ENCODE assay signal across 8 mouse cellular contexts in the genomic region with DNA sequence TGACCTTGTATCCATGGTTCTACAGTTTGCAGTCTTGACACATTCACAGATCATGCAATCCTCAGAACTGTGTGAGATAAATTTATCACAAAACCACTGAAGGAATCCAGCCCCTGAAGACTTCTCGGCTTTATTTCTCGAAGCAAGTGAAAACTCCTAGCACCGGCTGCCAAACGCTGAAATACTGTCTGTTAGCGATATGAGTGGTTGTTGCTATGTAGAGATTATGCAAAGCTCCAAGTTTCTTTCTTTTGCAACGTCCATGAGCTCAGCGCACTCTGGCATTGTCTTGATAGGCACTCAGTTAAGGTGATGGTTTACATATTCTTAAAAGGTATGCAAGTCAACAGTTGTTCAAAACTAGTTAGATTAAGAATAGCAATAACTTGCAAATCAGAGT. TPM values are rescaled to one million over a fixed set of nuclear protein-coding genes. Genes with fewer than 3 reads are reported as not detected.
DNase-seq lines count a peak whose midpoint lies in the region; ATAC-seq and TF ChIP-seq lines count a peak whose summit lies in the region.
"Had no signal": no experiment of that assay in that cellular context is flagged by ENCODE, and none has a peak within 500 bp of the region (broad histone marks: within the 10 kb centered on the region; RNA-seq: fewer than 3 reads in every experiment).

No protein-coding gene starts in this region.

- H3K4me1 ChIP-seq in forebrain, embryonic 14.5 days (ENCODE audit: control insufficient read depth, insufficient read depth, low read length) = peaks cover 5% of the 10 kb centered on the region; the same call in 1 of the 2 replicates
- H3K4me1 ChIP-seq in liver, embryonic 15.5 days (replicated peaks) = peaks cover 30% of the 10 kb centered on the region
- no peaks in the 10 kb centered on the region; the same call in 1 of the 2 replicates for H3K4me1 ChIP-seq in olfactory bulb, adult 2 months (ENCODE audit: control insufficient read depth, insufficient read depth, low read length)

- intact Hi-C loops in left cerebral cortex, adult 2 months (cut with DNase I) = loop anchor here (5.0 kb wide), 1 partner anchor 54 kb away; no protein-coding TSS in a partner anchor
- intact Hi-C loops in left cerebral cortex, postnatal 4 days (cut with DNase I) = no loop called here

- H3K36me3 ChIP-seq in forebrain, embryonic 14.5 days (ENCODE audit: control insufficient read depth, insufficient read depth, low read length) = no peaks in the 10 kb centered on the region
- no peaks in the 10 kb centered on the region for H3K36me3 ChIP-seq in liver, embryonic 15.5 days (replicated peaks)
- H3K36me3 ChIP-seq: embryonic facial prominence, embryonic 12.5 days had no signal

- no peaks in the 10 kb centered on the region for H3K27me3 ChIP-seq in forebrain, embryonic 14.5 days (replicated peaks; ENCODE audit: control insufficient read depth, insufficient read depth, low read length)
- H3K27me3 ChIP-seq in liver, embryonic 15.5 days = no peaks in the 10 kb centered on the region
- H3K27me3 ChIP-seq: embryonic facial prominence, embryonic 12.5 days had no signal

- peak in 1 of 2 experiments; percentile 13 for DNase-seq in left cerebral cortex, adult 2 months (ENCODE audit: extremely low spot score in 1 of 2, low spot score in 2 of 2)
- DNase-seq in left cerebral cortex, postnatal 4 days = no peak
- peak; percentile 25 for DNase-seq in forebrain, embryonic 14.5 days (ENCODE audit: low spot score)
- no peak for DNase-seq in layer of hippocampus, adult 8-10 months (ENCODE audit: low spot score in 2 of 2)
- DNase-seq in layer of hippocampus, adult 11-12 months (ENCODE audit: low spot score) = no peak

- no peak for TF ChIP-seq CTCF in left cerebral cortex, adult 2 months (IDR thresholded peaks at IDR 0.05)
- no peak for TF ChIP-seq CTCF in olfactory bulb, adult 2 months (IDR thresholded peaks at IDR 0.05; ENCODE audit: insufficient read depth, low read depth, low read length)

- no peak for ATAC-seq in forebrain, embryonic 14.5 days
- ATAC-seq in liver, embryonic 15.5 days (ENCODE audit: insufficient read depth) = no peak

- peak overlapping the region; percentile 100 for H3K27ac ChIP-seq in left cerebral cortex, adult 2 months
- H3K27ac ChIP-seq in forebrain, embryonic 14.5 days (ENCODE audit: low read depth, low read length) = 0 out of 2 replicates have a peak overlapping the region, but pooled peaks have one; percentile 21
- no peak overlapping the region for H3K27ac ChIP-seq in liver, embryonic 15.5 days (replicated peaks)
- H3K27ac ChIP-seq in olfactory bulb, adult 2 months (ENCODE audit: insufficient read depth, low read depth, low read length) = 0 out of 2 replicates have a peak overlapping the region, but pooled peaks have one; percentile 67

- H3K4me2 ChIP-seq in forebrain, embryonic 14.5 days (ENCODE audit: low read length) = peak overlapping the region; percentile 85
- peak overlapping the region; percentile 14 for H3K4me2 ChIP-seq in liver, embryonic 15.5 days

- TF ChIP-seq POLR2A in olfactory bulb, adult 2 months (IDR thresholded peaks at IDR 0.05; ENCODE audit: insufficient read depth, low read depth, low read length) = no peak

- WGBS in forebrain, embryonic 14.5 days = 65% methylated on average over 7 of the region's 7 CpGs
- WGBS in liver, embryonic 15.5 days (ENCODE audit: insufficient replicate concordance) = 18% methylated on average over 7 of the region's 7 CpGs
- WGBS in olfactory bulb, adult 2 months = 43% methylated on average over 7 of the region's 7 CpGs

- H3K4me3 ChIP-seq in left cerebral cortex, adult 2 months = peak overlapping the region; percentile 60
- H3K4me3 ChIP-seq in forebrain, embryonic 14.5 days (ENCODE audit: low read depth, low read length) = 0 out of 2 replicates have a peak overlapping the region, but pooled peaks have one; percentile 64
- no peak overlapping the region for H3K4me3 ChIP-seq in liver, embryonic 15.5 days (replicated peaks)
- H3K4me3 ChIP-seq in olfactory bulb, adult 2 months (ENCODE audit: insufficient read depth, low read depth, low read length) = no peak overlapping the region

- no peaks in the 10 kb centered on the region for H3K9me3 ChIP-seq in forebrain, embryonic 14.5 days (replicated peaks; ENCODE audit: control insufficient read depth, low read length)
- no peaks in the 10 kb centered on the region for H3K9me3 ChIP-seq in liver, embryonic 15.5 days (replicated peaks)
- H3K9me3 ChIP-seq: embryonic facial prominence, embryonic 12.5 days had no signal

- no peak overlapping the region for H3K9ac ChIP-seq in forebrain, embryonic 14.5 days (ENCODE audit: low read length)
- H3K9ac ChIP-seq in liver, embryonic 15.5 days = no peak overlapping the region

RNA-seq across cellular contexts. Expression of a gene that starts 13.3 kb away (rescaled TPM):
- total RNA-seq in left cerebral cortex, adult 2 months (2021) = 1,000 to 10,000 TPM; 2,238 to 2,247 TPM
- 1,000 to 10,000 TPM; 1,473 to 1,476 TPM for total RNA-seq in left cerebral cortex, postnatal 4 days (2021)
- polyA plus RNA-seq in forebrain, embryonic 14.5 days (2014; fragmentation: Nextera tagmentation; extraction: Ambion mirVana) = 2,256 and 2,267 TPM in 2 replicates
- polyA plus RNA-seq in liver, embryonic 15.5 days (2015; fragmentation: Nextera tagmentation; extraction: Ambion mirVana) = 390 and 490 TPM in 2 replicates
- 446 and 787 TPM in 2 replicates for polyA plus RNA-seq in olfactory bulb, adult 2 months (2012; ENCODE audit: insufficient read depth, insufficient read length, low replicate concordance, missing spikeins)
- total RNA-seq in layer of hippocampus, adult 8-10 months (2022) = 1,000 to 10,000 TPM; 1,770 to 1,934 (median 1,827) TPM

RNA-seq across cellular contexts. Expression of a gene that starts 26.4 kb away (rescaled TPM):
- 10 to 100 TPM; 17.3 to 21.9 TPM for total RNA-seq in left cerebral cortex, adult 2 months (2021)
- 10 to 100 TPM; 17.8 to 19.9 TPM for total RNA-seq in left cerebral cortex, postnatal 4 days (2021)
- 12.5 and 13.1 TPM in 2 replicates for polyA plus RNA-seq in forebrain, embryonic 14.5 days (2014; fragmentation: Nextera tagmentation; extraction: Ambion mirVana)
- 4.1 and 4.8 TPM in 2 replicates for polyA plus RNA-seq in liver, embryonic 15.5 days (2015; fragmentation: Nextera tagmentation; extraction: Ambion mirVana)
- not detected in 2 replicates for polyA plus RNA-seq in olfactory bulb, adult 2 months (2012; ENCODE audit: insufficient read depth, insufficient read length, low replicate concordance, missing spikeins)
- total RNA-seq in layer of hippocampus, adult 8-10 months (2022) = 10 to 100 TPM; 16.5 to 21.9 (median 18.1) TPM

Comparison
In these comparisons a context has a peak if more than half of its experiments do, and no peak if none do; other contexts are left out.
1. H3K4me3 ChIP-seq: peak in left cerebral cortex, adult 2 months (single experiment) and forebrain, embryonic 14.5 days (single experiment); none in liver, embryonic 15.5 days (single experiment) and olfactory bulb, adult 2 months (single experiment).